Mouse (Mus musculus) ES-Bruce4 (cell line): Measurements from ENCODE around the gene Map6. TPM values are rescaled to one million over a fixed set of nuclear protein-coding genes. Genes with fewer than 3 reads are reported as not detected.

Source experiments
- H3K27ac ChIP-seq: 2 replicates; pipeline ENCODE4 v1.5.1; 2012; ENCODE audit warnings: low read length, inconsistent platforms; ENCODE audit not compliant: insufficient read depth
- H3K27me3 ChIP-seq: 2 replicates; pipeline ENCODE4 v1.6.1; 2012; ENCODE audit warnings: mild to moderate bottlenecking, low read length, inconsistent platforms; ENCODE audit not compliant: control insufficient read depth, poor library complexity, insufficient read depth, severe bottlenecking
- H3K36me3 ChIP-seq: 2 replicates; pipeline ENCODE4 v1.6.1; 2012; ENCODE audit warnings: inconsistent platforms, mild to moderate bottlenecking, low read length, moderate library complexity; ENCODE audit not compliant: control insufficient read depth, poor library complexity, insufficient read depth, severe bottlenecking
- H3K4me1 ChIP-seq: one replicate; pipeline ENCODE4 v1.8.1; 2011; ENCODE audit warnings: low read length; ENCODE audit not compliant: control insufficient read depth, insufficient read depth
- H3K4me3 ChIP-seq: 2 replicates; pipeline ENCODE4 v1.5.1; 2011; ENCODE audit warnings: low read depth, mild to moderate bottlenecking, low read length
- H3K9ac ChIP-seq: 2 replicates; pipeline ENCODE4 v1.6.1; 2012; ENCODE audit warnings: low read depth, mild to moderate bottlenecking, inconsistent platforms; ENCODE audit not compliant: poor library complexity, severe bottlenecking
- H3K9me3 ChIP-seq: replicated peaks from 2 replicates; pipeline ENCODE4 v1.6.1; 2012; ENCODE audit warnings: mild to moderate bottlenecking, low read length, inconsistent platforms; ENCODE audit not compliant: control insufficient read depth, poor library complexity, insufficient read depth, severe bottlenecking
- CTCF ChIP-seq: IDR thresholded peaks from one replicate; pipeline ENCODE4 v1.8.1; 2011; ENCODE audit warnings: low read depth, low read length
- EP300 ChIP-seq: IDR thresholded peaks from 2 replicates; pipeline ENCODE4 v1.6.1; 2011; ENCODE audit warnings: low read depth, low read length; ENCODE audit not compliant: insufficient read depth
- POLR2A ChIP-seq: IDR thresholded peaks from one replicate; pipeline ENCODE4 v1.8.1; 2011; ENCODE audit warnings: low read length; ENCODE audit not compliant: insufficient read depth
- polyA plus RNA-seq: library from polyadenylated mRNA; stranded (reverse); fragments of >200 nt; gene quantifications from 2 replicates; pipeline ENCODE4 v1.2.4, GENCODE M21; 2011; ENCODE audit warnings: low read depth; ENCODE audit not compliant: missing spikeins, insufficient read depth, insufficient read length

The Map6 gene
- polyA plus RNA-seq, 1 experiment: 16.0 TPM

- H3K4me1 ChIP-seq: peaks cover 1% of the 10 kb centered on the region
- TF ChIP-seq CTCF (no peak), POLR2A (no peak), EP300 (no peak)
- H3K27me3 ChIP-seq: no peaks in the 10 kb centered on the region
- H3K9ac ChIP-seq: no peak overlapping the region
- H3K4me3 ChIP-seq: no peak overlapping the region
- H3K27ac ChIP-seq: no peak overlapping the region
- no peaks in the 10 kb centered on the region for H3K36me3 ChIP-seq
- H3K9me3 ChIP-seq: no peaks in the 10 kb centered on the region
These were observed 53.3 kb downstream of the Map6 start for GRCm38 (mm10) chr7:99320524-99320923.

GRCm38 (mm10) chr7:99322691-99323320, 55.6 kb downstream of the Map6 start:
- H3K27ac ChIP-seq: no peak overlapping the region
- no peaks in the 10 kb centered on the region for H3K27me3 ChIP-seq
- H3K36me3 ChIP-seq: no peaks in the 10 kb centered on the region
- H3K4me1 ChIP-seq: peaks cover 9% of the 10 kb centered on the region
- no peak overlapping the region for H3K9ac ChIP-seq
- TF ChIP-seq POLR2A (no peak), CTCF (no peak), EP300 (no peak)
- H3K4me3 ChIP-seq: no peak overlapping the region
- H3K9me3 ChIP-seq: no peaks in the 10 kb centered on the region

- Histone ChIP-seq H3K4me1 (peaks cover 9% of the 10 kb centered on the region), H3K27me3 (no peaks in the 10 kb centered on the region), H3K9ac (no peak overlapping the region), H3K4me3 (no peak overlapping the region), H3K27ac (no peak overlapping the region), H3K9me3 (no peaks in the 10 kb centered on the region), H3K36me3 (no peaks in the 10 kb centered on the region)
- TF ChIP-seq CTCF (no peak), POLR2A (no peak), EP300 (no peak)
These were observed 56.1 kb downstream of the Map6 start for GRCm38 (mm10) chr7:99323321-99323700.

- Histone ChIP-seq H3K4me3 (no peak overlapping the region), H3K9ac (no peak overlapping the region), H3K9me3 (no peaks in the 10 kb centered on the region), H3K27ac (no peak overlapping the region), H3K4me1 (peaks cover 9% of the 10 kb centered on the region), H3K36me3 (no peaks in the 10 kb centered on the region), H3K27me3 (no peaks in the 10 kb centered on the region)
- TF ChIP-seq POLR2A (no peak), CTCF (no peak), EP300 (no peak)
These were observed 57.6 kb downstream of the Map6 start for GRCm38 (mm10) chr7:99324810-99325209.

GRCm38 (mm10) chr7:99326128-99326527, 58.9 kb downstream of the Map6 start:
- peaks cover 9% of the 10 kb centered on the region for H3K4me1 ChIP-seq

GRCm38 (mm10) chr7:99328847-99329246, 61.6 kb downstream of the Map6 start:
- H3K9ac ChIP-seq: no peak overlapping the region
- no peaks in the 10 kb centered on the region for H3K36me3 ChIP-seq
- H3K27ac ChIP-seq: no peak overlapping the region
- H3K4me3 ChIP-seq: no peak overlapping the region
- TF ChIP-seq CTCF (no peak), EP300 (no peak), POLR2A (no peak)
- H3K9me3 ChIP-seq: no peaks in the 10 kb centered on the region
- H3K4me1 ChIP-seq: peaks cover 9% of the 10 kb centered on the region
- no peaks in the 10 kb centered on the region for H3K27me3 ChIP-seq

More at GRCm38 (mm10) chr7:99326128-99326527, 58.9 kb downstream of the Map6 start:
- TF ChIP-seq POLR2A (no peak), EP300 (no peak), CTCF (no peak)
- H3K27ac ChIP-seq: no peak overlapping the region
- H3K9me3 ChIP-seq: no peaks in the 10 kb centered on the region
- no peak overlapping the region for H3K4me3 ChIP-seq
- no peaks in the 10 kb centered on the region for H3K36me3 ChIP-seq
- no peaks in the 10 kb centered on the region for H3K27me3 ChIP-seq
- no peak overlapping the region for H3K9ac ChIP-seq
